Mouse (Mus musculus): ENCODE data around the gene Clk3. TPM values are rescaled to one million over a fixed set of nuclear protein-coding genes. Genes with fewer than 3 reads are reported as not detected.

Gene Clk3
- polyA plus RNA-seq, 1 experiment from 2014 or later = 65.1 TPM

- H3K36me3 ChIP-seq (ENCODE audit: insufficient read depth, low read length) = no peaks in the 10 kb centered on the region
- TF ChIP-seq CTCF (IDR thresholded peaks at IDR 0.05) (no peak), EP300 (IDR thresholded peaks at IDR 0.05) (no peak)
- peaks cover 23% of the 10 kb centered on the region for H3K4me1 ChIP-seq (ENCODE audit: insufficient read depth, low read depth, low read length)
- no peaks in the 10 kb centered on the region for H3K27me3 ChIP-seq (replicated peaks; ENCODE audit: insufficient read depth, low read length)
- 41% methylated on average over 6 of the region's 6 CpGs for WGBS
- peak overlapping the region; percentile 79 for H3K4me2 ChIP-seq (replicated peaks; ENCODE audit: low read depth, low read length)
- H3K9me3 ChIP-seq (ENCODE audit: low read length) = no peaks in the 10 kb centered on the region
- ATAC-seq (no peak), DNase-seq (ENCODE audit: low spot score) (no peak)
- H3K9ac ChIP-seq (replicated peaks; ENCODE audit: low read depth) = no peak overlapping the region
- peak overlapping the region; percentile 93; the same call in 1 of the 2 replicates for H3K4me3 ChIP-seq (ENCODE audit: low read depth, low read length)
- H3K27ac ChIP-seq (ENCODE audit: low read length) = no peak overlapping the region
Observed at GRCm38 (mm10) chr9:57766431-57766830, 771 bp upstream of the Clk3 start.

- 2% methylated on average over 27 of the region's 45 CpGs for WGBS
- Histone ChIP-seq H3K4me1 (ENCODE audit: insufficient read depth, low read depth, low read length) (peaks cover 23% of the 10 kb centered on the region), H3K4me2 (replicated peaks; ENCODE audit: low read depth, low read length) (peak overlapping the region; percentile 79), H3K4me3 (ENCODE audit: low read depth, low read length) (peak overlapping the region; percentile 93), H3K36me3 (ENCODE audit: insufficient read depth, low read length) (peaks cover 12% of the 10 kb centered on the region), H3K9me3 (ENCODE audit: low read length) (no peaks in the 10 kb centered on the region), H3K27ac (ENCODE audit: low read length) (peak overlapping the region; percentile 97), H3K9ac (replicated peaks; ENCODE audit: low read depth) (peak overlapping the region; percentile 97), H3K27me3 (replicated peaks; ENCODE audit: insufficient read depth, low read length) (no peaks in the 10 kb centered on the region)
- peak; percentile 96 for DNase-seq (ENCODE audit: low spot score)
- TF ChIP-seq CTCF (IDR thresholded peaks at IDR 0.05) = no peak
- TF ChIP-seq EP300 (IDR thresholded peaks at IDR 0.05) = no peak
- peak; percentile 94 for ATAC-seq
Observed at GRCm38 (mm10) chr9:57764974-57765363, 691 bp downstream of the Clk3 start.

GRCm38 (mm10) chr9:57764147-57764973 is 1.3 kb downstream of the Clk3 start:
- ATAC-seq (peak; percentile 59), DNase-seq (ENCODE audit: low spot score) (peak; percentile 70)
- peaks cover 23% of the 10 kb centered on the region for H3K4me1 ChIP-seq (ENCODE audit: insufficient read depth, low read depth, low read length)
- H3K4me3 ChIP-seq (ENCODE audit: low read depth, low read length) = peak overlapping the region; percentile 93
- TF ChIP-seq EP300 (IDR thresholded peaks at IDR 0.05) (no peak), CTCF (IDR thresholded peaks at IDR 0.05) (peak; percentile 35)
- H3K9me3 ChIP-seq (ENCODE audit: low read length) = no peaks in the 10 kb centered on the region
- under 1% methylated on average over 57 of the region's 57 CpGs for WGBS
- H3K27ac ChIP-seq (ENCODE audit: low read length) = peak overlapping the region; percentile 97
- H3K36me3 ChIP-seq (ENCODE audit: insufficient read depth, low read length) = peaks cover 18% of the 10 kb centered on the region
- no peaks in the 10 kb centered on the region for H3K27me3 ChIP-seq (replicated peaks; ENCODE audit: insufficient read depth, low read length)
- H3K9ac ChIP-seq (replicated peaks; ENCODE audit: low read depth) = peak overlapping the region; percentile 97
- H3K4me2 ChIP-seq (replicated peaks; ENCODE audit: low read depth, low read length) = peak overlapping the region; percentile 79

GRCm38 (mm10) chr9:57762563-57762991 is 3.1 kb downstream of the Clk3 start:
- no peak overlapping the region for H3K9ac ChIP-seq (replicated peaks; ENCODE audit: low read depth)

GRCm38 (mm10) chr9:57761563-57762551 is 3.8 kb downstream of the Clk3 start:
- no peaks in the 10 kb centered on the region for H3K9me3 ChIP-seq (ENCODE audit: low read length)
- H3K9ac ChIP-seq (replicated peaks; ENCODE audit: low read depth) = no peak overlapping the region; the same call in 1 of the 2 replicates
- no peak overlapping the region for H3K4me3 ChIP-seq (ENCODE audit: low read depth, low read length)
- peaks cover 23% of the 10 kb centered on the region for H3K4me1 ChIP-seq (ENCODE audit: insufficient read depth, low read depth, low read length)
- H3K36me3 ChIP-seq (ENCODE audit: insufficient read depth, low read length) = peaks cover 31% of the 10 kb centered on the region
- H3K27ac ChIP-seq (ENCODE audit: low read length) = peak overlapping the region; percentile 1; the same call in 1 of the 2 replicates
- no peaks in the 10 kb centered on the region for H3K27me3 ChIP-seq (replicated peaks; ENCODE audit: insufficient read depth, low read length)
- peak overlapping the region; percentile 79 for H3K4me2 ChIP-seq (replicated peaks; ENCODE audit: low read depth, low read length)
- no peak for TF ChIP-seq CTCF (IDR thresholded peaks at IDR 0.05)
- TF ChIP-seq EP300 (IDR thresholded peaks at IDR 0.05) = no peak
- 86% methylated on average over 13 of the region's 13 CpGs for WGBS
- DNase-seq (ENCODE audit: low spot score) (peak; percentile 39), ATAC-seq (no peak)

More at GRCm38 (mm10) chr9:57762563-57762991, 3.1 kb downstream of the Clk3 start:
- peaks cover 31% of the 10 kb centered on the region for H3K36me3 ChIP-seq (ENCODE audit: insufficient read depth, low read length)
- no peak overlapping the region; the same call in 1 of the 2 replicates for H3K4me3 ChIP-seq (ENCODE audit: low read depth, low read length)
- peak; percentile 86 for DNase-seq (ENCODE audit: low spot score)
- H3K27ac ChIP-seq (ENCODE audit: low read length) = peak overlapping the region; percentile 32; the same call in 1 of the 2 replicates
- WGBS = 30% methylated on average over 6 of the region's 6 CpGs
- peaks cover 23% of the 10 kb centered on the region for H3K4me1 ChIP-seq (ENCODE audit: insufficient read depth, low read depth, low read length)
- TF ChIP-seq EP300 (IDR thresholded peaks at IDR 0.05) (no peak), CTCF (IDR thresholded peaks at IDR 0.05) (peak; percentile 88)
- no peaks in the 10 kb centered on the region for H3K27me3 ChIP-seq (replicated peaks; ENCODE audit: insufficient read depth, low read length)
- no peaks in the 10 kb centered on the region for H3K9me3 ChIP-seq (ENCODE audit: low read length)
- peak; percentile 11; the same call in 1 of the 2 replicates for ATAC-seq
- H3K4me2 ChIP-seq (replicated peaks; ENCODE audit: low read depth, low read length) = peak overlapping the region; percentile 79

Measured in lung, postnatal 0 days (tissue).